Mouse (Mus musculus): ENCODE measurements around the gene Anxa6. TPM values are rescaled to one million over a fixed set of nuclear protein-coding genes. Genes with fewer than 3 reads are reported as not detected.

The Anxa6 gene
- total and polyA plus RNA-seq, 2 experiments from 2014 or later, result 37.6 to 51.5 TPM

DNA sequence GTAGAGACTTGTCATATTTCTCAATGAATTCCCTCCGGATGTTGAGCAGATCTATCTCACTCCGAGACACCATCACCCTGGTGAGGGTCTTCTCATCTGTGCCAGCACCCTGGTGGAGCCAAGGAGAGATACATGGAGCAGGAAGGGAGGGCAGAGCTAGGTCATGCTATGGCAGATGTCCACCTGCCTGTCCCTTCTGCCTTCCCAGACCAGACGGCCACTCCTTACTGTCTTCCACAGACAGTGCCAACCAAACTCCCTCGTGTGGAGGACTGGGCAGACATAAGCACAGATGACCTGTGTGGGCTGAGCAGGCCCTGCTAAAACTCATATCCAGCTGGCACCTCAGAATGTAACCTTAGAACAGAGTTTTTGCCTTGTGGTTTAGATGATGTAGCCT, 51.6 kb downstream of the Anxa6 start:
- ATAC-seq (ENCODE audit: low FRiP score), result no peak
- Histone ChIP-seq H3K27me3 (ENCODE audit: insufficient read depth, low read length) (no peaks in the 10 kb centered on the region), H3K4me1 (ENCODE audit: insufficient read depth, low read length) (no peaks in the 10 kb centered on the region), H3K4me3 (ENCODE audit: low read depth, low read length) (no peak overlapping the region), H3K36me3 (ENCODE audit: insufficient read depth, low read length) (peaks cover 6% of the 10 kb centered on the region; the same call in 1 of the 2 replicates), H3K4me2 (ENCODE audit: low read depth, low read length, poor library complexity, severe bottlenecking) (no peak overlapping the region), H3K9me3 (ENCODE audit: low read length) (no peaks in the 10 kb centered on the region), H3K27ac (ENCODE audit: low read depth, low read length) (no peak overlapping the region), H3K9ac (replicated peaks; ENCODE audit: low read length, poor library complexity, severe bottlenecking) (no peak overlapping the region)
- TF ChIP-seq CTCF (IDR thresholded peaks at IDR 0.05), result no peak
- 95% methylated on average over 4 of the region's 4 CpGs for WGBS
- DNase-seq (ENCODE audit: low spot score), result no peak

DNA sequence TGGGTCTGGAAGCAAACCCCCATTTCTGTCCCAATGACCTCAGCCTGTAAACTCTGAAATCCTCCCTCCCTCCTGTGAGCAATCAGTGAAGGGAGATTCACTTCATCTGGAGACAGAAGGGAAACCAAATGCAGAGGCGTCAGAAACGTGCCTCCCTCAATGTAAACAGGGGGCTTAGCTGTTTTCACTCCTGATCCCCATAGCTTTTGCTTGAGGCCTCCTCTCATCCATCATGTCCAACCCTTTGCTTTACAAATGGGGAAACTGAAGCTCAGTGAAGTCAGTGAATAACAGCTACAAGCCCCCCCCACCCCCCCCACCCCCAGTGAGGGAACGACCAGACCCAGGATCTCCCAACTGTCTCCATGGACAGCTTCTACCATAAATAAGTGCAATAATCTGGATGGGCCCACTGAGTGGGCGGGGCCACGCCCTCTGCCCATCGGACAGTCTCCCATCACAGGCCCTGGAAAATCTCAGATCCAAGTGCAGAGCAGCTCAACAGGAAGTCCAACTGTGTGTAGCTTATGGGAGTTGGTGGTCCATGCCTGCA, 55.8 kb downstream of the Anxa6 start:
- WGBS, result 73% methylated on average over 6 of the region's 6 CpGs

GRCm38 (mm10) chr11:54976351-54976750, 56.9 kb downstream of the Anxa6 start:
- DNase-seq (ENCODE audit: low spot score), result no peak
- no peaks in the 10 kb centered on the region for H3K27me3 ChIP-seq (ENCODE audit: insufficient read depth, low read length)
- TF ChIP-seq CTCF (IDR thresholded peaks at IDR 0.05), result no peak
- no peaks in the 10 kb centered on the region for H3K4me1 ChIP-seq (ENCODE audit: insufficient read depth, low read length)
- H3K36me3 ChIP-seq (ENCODE audit: insufficient read depth, low read length), result no peaks in the 10 kb centered on the region; the same call in 1 of the 2 replicates
- 94% methylated on average over 2 of the region's 2 CpGs for WGBS
- no peak overlapping the region for H3K4me3 ChIP-seq (ENCODE audit: low read depth, low read length)
- H3K4me2 ChIP-seq (ENCODE audit: low read depth, low read length, poor library complexity, severe bottlenecking), result no peak overlapping the region
- H3K9me3 ChIP-seq (ENCODE audit: low read length), result no peaks in the 10 kb centered on the region
- H3K9ac ChIP-seq (replicated peaks; ENCODE audit: low read length, poor library complexity, severe bottlenecking), result no peak overlapping the region
- no peak for ATAC-seq (ENCODE audit: low FRiP score)
- no peak overlapping the region for H3K27ac ChIP-seq (ENCODE audit: low read depth, low read length)

More for the DNA sequence above, 55.8 kb downstream of the Anxa6 start:
- Histone ChIP-seq H3K9ac (replicated peaks; ENCODE audit: low read length, poor library complexity, severe bottlenecking) (no peak overlapping the region), H3K27me3 (ENCODE audit: insufficient read depth, low read length) (no peaks in the 10 kb centered on the region), H3K4me2 (ENCODE audit: low read depth, low read length, poor library complexity, severe bottlenecking) (no peak overlapping the region), H3K36me3 (ENCODE audit: insufficient read depth, low read length) (peaks cover 6% of the 10 kb centered on the region; the same call in 1 of the 2 replicates), H3K27ac (ENCODE audit: low read depth, low read length) (no peak overlapping the region), H3K4me1 (ENCODE audit: insufficient read depth, low read length) (no peaks in the 10 kb centered on the region), H3K4me3 (ENCODE audit: low read depth, low read length) (no peak overlapping the region), H3K9me3 (ENCODE audit: low read length) (no peaks in the 10 kb centered on the region)
- ATAC-seq (ENCODE audit: low FRiP score) (no peak), DNase-seq (ENCODE audit: low spot score) (no peak)
- no peak for TF ChIP-seq CTCF (IDR thresholded peaks at IDR 0.05)

- Histone ChIP-seq H3K9me3 (ENCODE audit: low read length) (no peaks in the 10 kb centered on the region), H3K36me3 (ENCODE audit: insufficient read depth, low read length) (no peaks in the 10 kb centered on the region; the same call in 1 of the 2 replicates), H3K9ac (replicated peaks; ENCODE audit: low read length, poor library complexity, severe bottlenecking) (no peak overlapping the region), H3K4me1 (ENCODE audit: insufficient read depth, low read length) (no peaks in the 10 kb centered on the region), H3K4me3 (ENCODE audit: low read depth, low read length) (no peak overlapping the region), H3K4me2 (ENCODE audit: low read depth, low read length, poor library complexity, severe bottlenecking) (no peak overlapping the region), H3K27ac (ENCODE audit: low read depth, low read length) (no peak overlapping the region), H3K27me3 (ENCODE audit: insufficient read depth, low read length) (no peaks in the 10 kb centered on the region)
- DNase-seq (ENCODE audit: low spot score) (no peak), ATAC-seq (ENCODE audit: low FRiP score) (no peak)
- TF ChIP-seq CTCF (IDR thresholded peaks at IDR 0.05), result no peak
- 95% methylated on average over 2 of the region's 2 CpGs for WGBS
These were observed 57.5 kb downstream of the Anxa6 start for GRCm38 (mm10) chr11:54975756-54976155.

DNA sequence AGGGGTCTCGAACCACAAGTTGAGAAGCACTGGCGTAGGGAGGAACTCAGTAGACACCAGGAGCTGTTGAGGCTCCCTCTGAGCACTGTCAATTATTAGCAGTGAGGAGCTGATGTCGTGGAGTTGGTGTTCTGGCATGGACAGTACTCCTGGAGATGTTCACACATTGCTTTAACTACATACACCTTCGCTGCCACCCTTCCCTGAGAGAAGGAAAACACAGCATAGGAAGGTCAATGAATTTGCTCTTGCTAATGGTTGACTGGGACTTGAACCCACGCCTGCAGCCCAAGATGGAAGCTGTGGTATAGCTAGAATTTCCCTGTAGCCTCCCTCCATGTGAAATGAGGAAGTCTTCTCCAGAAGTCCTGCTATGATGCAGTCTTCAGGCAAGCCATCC, 57.9 kb downstream of the Anxa6 start:
- Histone ChIP-seq H3K9me3 (ENCODE audit: low read length) (no peaks in the 10 kb centered on the region), H3K4me2 (ENCODE audit: low read depth, low read length, poor library complexity, severe bottlenecking) (no peak overlapping the region), H3K4me3 (ENCODE audit: low read depth, low read length) (no peak overlapping the region), H3K4me1 (ENCODE audit: insufficient read depth, low read length) (no peaks in the 10 kb centered on the region), H3K36me3 (ENCODE audit: insufficient read depth, low read length) (no peaks in the 10 kb centered on the region; the same call in 1 of the 2 replicates), H3K27me3 (ENCODE audit: insufficient read depth, low read length) (no peaks in the 10 kb centered on the region), H3K27ac (ENCODE audit: low read depth, low read length) (no peak overlapping the region), H3K9ac (replicated peaks; ENCODE audit: low read length, poor library complexity, severe bottlenecking) (no peak overlapping the region)
- TF ChIP-seq CTCF (IDR thresholded peaks at IDR 0.05), result no peak
- 88% methylated on average over 5 of the region's 5 CpGs for WGBS
- ATAC-seq (ENCODE audit: low FRiP score) (no peak), DNase-seq (ENCODE audit: low spot score) (no peak)

DNA sequence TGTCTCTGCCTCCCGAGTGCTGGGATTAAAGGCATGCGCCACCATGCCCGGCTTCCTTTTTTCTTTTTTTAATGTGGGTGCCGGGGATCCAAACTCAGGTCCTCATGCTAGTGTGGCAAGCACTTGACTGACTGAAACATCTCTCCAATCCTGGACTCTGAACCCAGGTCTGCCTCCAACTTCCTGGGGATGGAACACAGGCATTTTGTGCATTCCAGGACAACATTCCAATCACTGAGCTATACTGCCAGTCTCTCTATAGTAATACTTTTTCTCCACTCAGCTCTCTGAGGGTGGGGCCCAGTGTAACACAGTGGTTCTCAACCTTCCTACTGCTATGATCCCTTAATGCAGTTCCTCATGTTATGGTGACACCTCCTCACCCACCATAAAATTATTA, 58.6 kb downstream of the Anxa6 start:
- Histone ChIP-seq H3K4me3 (ENCODE audit: low read depth, low read length) (no peak overlapping the region), H3K27ac (ENCODE audit: low read depth, low read length) (no peak overlapping the region), H3K36me3 (ENCODE audit: insufficient read depth, low read length) (no peaks in the 10 kb centered on the region; the same call in 1 of the 2 replicates), H3K9me3 (ENCODE audit: low read length) (no peaks in the 10 kb centered on the region), H3K27me3 (ENCODE audit: insufficient read depth, low read length) (no peaks in the 10 kb centered on the region), H3K4me1 (ENCODE audit: insufficient read depth, low read length) (no peaks in the 10 kb centered on the region), H3K9ac (replicated peaks; ENCODE audit: low read length, poor library complexity, severe bottlenecking) (no peak overlapping the region), H3K4me2 (ENCODE audit: low read depth, low read length, poor library complexity, severe bottlenecking) (no peak overlapping the region)
- WGBS, result 87% methylated on average over 4 of the region's 4 CpGs
- TF ChIP-seq CTCF (IDR thresholded peaks at IDR 0.05), result no peak
- ATAC-seq (ENCODE audit: low FRiP score), result no peak
- DNase-seq (ENCODE audit: low spot score), result no peak
